Mouse (Mus musculus): Measurements from ENCODE around the gene Llcfc1. TPM values are rescaled to one million over a fixed set of nuclear protein-coding genes. Genes with fewer than 3 reads are reported as not detected.

The Llcfc1 gene
- not detected in 2 replicates for polyA plus RNA-seq (2015; fragmentation: Nextera tagmentation; extraction: Ambion mirVana)

DNA sequence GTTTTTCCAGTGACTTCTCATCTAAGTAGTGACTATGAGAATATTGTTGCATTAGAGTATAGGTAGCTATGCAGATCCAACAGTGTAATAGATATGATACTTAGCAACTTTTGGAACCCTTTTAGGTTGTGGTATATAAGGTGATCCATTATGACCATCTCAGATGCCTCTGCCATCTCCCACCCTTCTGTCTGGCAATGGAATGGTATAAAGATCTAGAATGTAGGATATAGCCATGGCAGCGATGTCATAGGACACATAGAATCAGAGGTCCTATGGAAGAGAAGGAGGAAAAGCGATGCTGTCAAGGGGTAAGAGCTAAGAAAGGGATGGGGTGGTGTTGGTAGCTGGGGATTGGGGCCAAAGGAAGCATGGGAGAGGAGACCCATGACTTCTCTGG lies at the start of gene Llcfc1:
TSS of gene Llcfc1 (plus strand) at position 301 of the 400 bp plus-strand sequence.
- H3K4me2 ChIP-seq = no peak within 1 kb of the TSS
- 88% methylated on average over 2 of the region's 2 CpGs for WGBS

DNA sequence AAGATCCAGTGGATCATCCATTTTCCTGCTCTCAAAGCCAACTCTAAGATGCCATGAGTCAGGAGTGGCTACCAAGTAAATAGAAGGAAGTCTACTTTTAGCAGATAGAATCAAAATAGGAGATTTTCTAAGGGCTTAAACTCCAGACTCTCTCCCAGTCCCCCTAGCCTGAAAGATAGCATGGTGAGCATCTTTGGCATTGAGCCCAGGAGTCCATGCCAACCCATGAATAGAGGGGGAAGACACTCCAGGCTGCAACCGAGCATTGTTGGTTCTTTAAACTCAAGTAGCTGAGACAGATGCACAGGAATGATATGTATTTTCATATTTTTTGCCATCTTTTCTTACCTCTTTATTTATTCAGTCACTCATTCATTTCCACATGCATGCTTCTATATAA lies 49.0 kb upstream of the Llcfc1 start:
- Histone ChIP-seq H3K4me1 (no peaks in the 10 kb centered on the region), H3K27ac (replicated peaks) (no peak overlapping the region), H3K9ac (replicated peaks) (no peak overlapping the region), H3K9me3 (replicated peaks) (no peaks in the 10 kb centered on the region), H3K36me3 (no peaks in the 10 kb centered on the region), H3K4me2 (no peak overlapping the region), H3K27me3 (replicated peaks) (no peaks in the 10 kb centered on the region), H3K4me3 (replicated peaks) (no peak overlapping the region)
- no peak for ATAC-seq (ENCODE audit: low FRiP score)
- WGBS = 47% methylated on average over 1 of the region's 1 CpGs

More for the DNA sequence above, at the start of gene Llcfc1:
- Histone ChIP-seq H3K27me3 (replicated peaks) (no peaks in the 10 kb centered on the region), H3K4me3 (replicated peaks) (no peak within 1 kb of the TSS), H3K9ac (replicated peaks) (no peak within 1 kb of the TSS), H3K36me3 (no peaks in the 10 kb centered on the region), H3K4me1 (no peaks in the 10 kb centered on the region), H3K27ac (replicated peaks) (no peak within 1 kb of the TSS), H3K9me3 (replicated peaks) (no peaks in the 10 kb centered on the region)
- ATAC-seq (ENCODE audit: low FRiP score) = no peak

DNA sequence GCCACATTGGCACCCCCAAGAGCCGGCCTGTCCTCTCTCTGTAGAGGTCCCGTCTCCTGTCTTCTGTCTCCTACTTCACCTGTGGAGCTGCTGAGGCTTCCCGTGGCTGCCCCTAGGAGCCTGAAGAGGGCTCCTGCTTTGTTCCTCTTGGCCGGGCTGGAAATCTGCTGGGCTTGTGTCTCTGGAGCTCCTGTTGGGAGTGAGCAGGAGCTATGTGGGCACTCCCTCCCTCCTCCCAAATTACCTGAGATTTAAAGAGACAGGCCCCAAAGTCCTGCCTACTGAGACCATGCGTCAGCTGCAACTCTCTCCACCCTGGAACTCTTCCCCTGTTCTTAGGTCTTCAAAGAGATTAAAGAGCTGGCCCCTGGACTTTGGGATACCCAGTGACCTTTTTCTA lies 48.1 kb upstream of the Llcfc1 start, which contains the start of gene Trpv6:
TSS of gene Trpv6 (minus strand) at position 228 of the 400 bp plus-strand sequence.
- ATAC-seq (ENCODE audit: low FRiP score) = no peak
- Histone ChIP-seq H3K4me2 (no peak within 1 kb of the TSS), H3K4me1 (no peaks in the 10 kb centered on the region), H3K4me3 (replicated peaks) (no peak within 1 kb of the TSS), H3K9ac (replicated peaks) (no peak within 1 kb of the TSS), H3K27me3 (replicated peaks) (no peaks in the 10 kb centered on the region), H3K27ac (replicated peaks) (no peak within 1 kb of the TSS), H3K36me3 (no peaks in the 10 kb centered on the region), H3K9me3 (replicated peaks) (no peaks in the 10 kb centered on the region)
- WGBS = 26% methylated on average over 5 of the region's 5 CpGs

DNA sequence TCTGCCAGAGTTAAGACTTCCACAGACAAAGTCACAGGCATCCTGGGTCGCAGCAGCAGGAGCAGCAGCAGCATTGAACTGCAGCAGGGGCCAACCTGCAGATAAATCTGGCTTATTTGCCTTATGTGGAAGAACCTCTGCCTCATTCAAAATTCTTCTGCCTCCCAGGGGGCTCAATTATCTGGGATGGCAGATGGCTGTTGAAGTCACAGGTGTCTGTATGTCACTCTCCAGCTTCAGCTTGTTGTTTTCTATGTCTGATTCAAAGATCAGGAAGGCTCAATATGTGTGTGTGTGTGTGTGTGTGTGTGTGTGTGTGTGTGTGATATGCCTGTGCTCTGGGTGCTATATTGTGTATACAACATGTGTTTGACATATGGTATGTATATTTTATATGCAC lies 46.8 kb upstream of the Llcfc1 start:
- H3K4me1 ChIP-seq = no peaks in the 10 kb centered on the region
- no peak for ATAC-seq (ENCODE audit: low FRiP score)
- no peak overlapping the region for H3K4me3 ChIP-seq (replicated peaks)
- H3K9ac ChIP-seq (replicated peaks) = no peak overlapping the region
- H3K36me3 ChIP-seq = no peaks in the 10 kb centered on the region
- no peak overlapping the region for H3K27ac ChIP-seq (replicated peaks)
- 26% methylated on average over 1 of the region's 1 CpGs for WGBS
- H3K27me3 ChIP-seq (replicated peaks) = no peaks in the 10 kb centered on the region
- no peaks in the 10 kb centered on the region for H3K9me3 ChIP-seq (replicated peaks)
- no peak overlapping the region for H3K4me2 ChIP-seq

DNA sequence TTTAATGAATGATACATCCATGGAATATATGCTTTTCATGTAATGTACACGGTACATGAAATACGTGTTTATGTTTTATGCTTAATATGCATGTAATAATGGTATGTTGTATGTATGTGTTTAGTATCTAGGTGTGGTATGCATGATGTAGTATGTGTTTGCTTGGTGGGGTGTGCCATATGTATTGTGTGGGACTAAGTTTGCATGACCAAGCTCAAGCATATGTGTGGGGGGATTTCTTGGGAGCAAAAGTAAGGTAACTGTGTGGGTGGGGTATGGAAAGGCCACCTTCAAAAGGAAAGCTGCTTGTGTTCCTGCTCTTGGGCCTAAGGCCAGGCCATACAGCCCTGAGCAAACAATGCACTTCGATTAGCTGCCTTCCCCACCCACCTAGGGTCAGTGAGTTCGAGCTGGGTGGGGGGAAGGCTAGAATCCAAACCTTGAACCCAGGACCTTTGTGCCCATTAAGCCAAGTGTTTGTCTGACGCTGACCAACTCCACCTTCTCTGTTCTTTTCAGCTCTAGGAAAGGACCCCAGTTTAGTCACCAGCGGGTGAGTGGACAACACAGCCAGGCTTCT lies 46.2 kb upstream of the Llcfc1 start:
- 82% methylated on average over 6 of the region's 6 CpGs for WGBS
- no peak overlapping the region for H3K9ac ChIP-seq (replicated peaks)
- H3K4me1 ChIP-seq = no peaks in the 10 kb centered on the region
- no peak overlapping the region for H3K4me3 ChIP-seq (replicated peaks)
- no peaks in the 10 kb centered on the region for H3K36me3 ChIP-seq
- no peaks in the 10 kb centered on the region for H3K9me3 ChIP-seq (replicated peaks)
- ATAC-seq (ENCODE audit: low FRiP score) = no peak
- H3K4me2 ChIP-seq = no peak overlapping the region
- no peaks in the 10 kb centered on the region for H3K27me3 ChIP-seq (replicated peaks)
- H3K27ac ChIP-seq (replicated peaks) = no peak overlapping the region

DNA sequence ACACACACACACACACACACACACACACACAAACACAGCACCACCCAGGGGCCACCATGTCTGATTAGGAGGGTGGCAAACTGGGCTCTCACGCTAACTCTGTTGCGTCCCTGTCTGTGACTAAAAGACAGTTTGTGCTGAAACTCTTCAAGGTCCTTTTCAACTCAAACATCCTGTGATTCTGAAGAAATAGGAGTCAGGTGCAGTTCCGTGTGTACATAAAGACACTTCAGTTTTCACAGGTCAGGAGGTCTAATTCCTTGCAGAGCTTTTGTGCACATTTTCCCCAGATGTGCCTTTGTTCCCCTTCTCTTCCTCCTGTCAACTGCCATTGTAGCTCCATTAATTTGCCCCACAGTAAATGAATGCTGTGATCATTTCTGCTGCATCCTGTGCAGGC lies 43.8 kb upstream of the Llcfc1 start:
- no peaks in the 10 kb centered on the region for H3K4me1 ChIP-seq
- WGBS = 55% methylated on average over 3 of the region's 3 CpGs
- no peak overlapping the region for H3K4me3 ChIP-seq (replicated peaks)
- H3K9ac ChIP-seq (replicated peaks) = no peak overlapping the region
- no peak for ATAC-seq (ENCODE audit: low FRiP score)
- no peaks in the 10 kb centered on the region for H3K27me3 ChIP-seq (replicated peaks)
- H3K27ac ChIP-seq (replicated peaks) = no peak overlapping the region
- H3K4me2 ChIP-seq = no peak overlapping the region
- H3K36me3 ChIP-seq = no peaks in the 10 kb centered on the region
- no peaks in the 10 kb centered on the region for H3K9me3 ChIP-seq (replicated peaks)

DNA sequence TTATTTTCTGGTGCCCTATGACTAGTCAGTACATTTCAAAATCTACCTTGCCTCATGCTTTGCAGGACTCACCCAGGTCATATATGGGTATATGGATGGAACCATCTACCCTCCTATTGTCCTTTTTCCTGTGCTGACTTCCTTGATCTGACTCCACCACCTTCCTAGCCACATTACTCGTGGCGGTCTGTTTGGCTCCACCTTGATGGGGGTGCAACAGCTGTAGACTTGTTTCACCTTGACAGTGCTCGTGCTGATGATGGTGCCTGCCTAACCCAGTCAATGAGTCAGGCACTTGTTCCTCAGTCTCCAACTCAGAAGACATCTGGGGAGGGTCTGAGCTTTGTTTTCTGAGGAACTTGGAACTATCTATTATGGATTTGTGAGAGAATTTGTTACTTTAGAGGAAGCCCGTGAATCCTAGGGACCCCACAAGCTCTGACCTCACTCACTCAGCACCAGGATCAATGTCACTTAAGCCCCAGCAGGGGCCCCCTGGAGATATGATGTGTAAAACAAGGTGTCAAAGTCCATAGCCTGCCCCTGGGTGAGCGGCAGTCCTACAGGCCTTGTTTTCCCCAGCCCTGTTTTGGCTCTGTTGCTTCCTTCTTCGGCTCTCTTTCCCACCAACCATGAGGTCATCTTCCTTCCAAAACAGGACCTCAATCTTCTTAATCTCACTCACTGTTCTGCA lies 42.9 kb upstream of the Llcfc1 start:
- H3K9ac ChIP-seq (replicated peaks) = no peak overlapping the region
- 89% methylated on average over 6 of the region's 6 CpGs for WGBS
- no peak overlapping the region for H3K4me3 ChIP-seq (replicated peaks)
- no peaks in the 10 kb centered on the region for H3K27me3 ChIP-seq (replicated peaks)
- no peak overlapping the region for H3K27ac ChIP-seq (replicated peaks)
- no peaks in the 10 kb centered on the region for H3K36me3 ChIP-seq
- H3K9me3 ChIP-seq (replicated peaks) = no peaks in the 10 kb centered on the region
- no peak overlapping the region for H3K4me2 ChIP-seq
- no peaks in the 10 kb centered on the region for H3K4me1 ChIP-seq
- ATAC-seq (ENCODE audit: low FRiP score) = no peak

DNA sequence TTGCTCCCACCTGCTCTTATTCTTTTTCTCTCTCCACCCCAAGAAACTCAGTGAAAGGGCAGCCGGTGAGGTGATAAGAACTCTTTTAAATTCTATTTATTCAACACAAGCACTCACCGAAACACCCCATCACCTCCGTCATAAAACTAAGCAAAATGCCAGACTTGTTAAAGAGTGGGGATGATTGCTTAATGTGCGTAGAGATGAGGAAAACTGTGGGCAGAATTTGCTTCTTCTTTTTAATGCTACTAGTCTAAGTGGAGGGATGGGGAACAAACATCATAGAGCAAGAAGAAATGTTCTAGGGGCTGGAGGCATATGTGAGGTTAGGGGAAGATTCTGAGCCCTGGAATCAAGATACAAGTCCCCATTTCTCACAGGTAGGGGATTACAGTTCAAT lies 41.5 kb upstream of the Llcfc1 start:
- H3K9ac ChIP-seq (replicated peaks) = no peak overlapping the region
- WGBS = 88% methylated on average over 4 of the region's 4 CpGs
- no peaks in the 10 kb centered on the region for H3K36me3 ChIP-seq
- H3K27me3 ChIP-seq (replicated peaks) = no peaks in the 10 kb centered on the region
- no peak overlapping the region for H3K4me2 ChIP-seq
- H3K4me1 ChIP-seq = no peaks in the 10 kb centered on the region
- no peak for ATAC-seq (ENCODE audit: low FRiP score)
- H3K4me3 ChIP-seq (replicated peaks) = no peak overlapping the region
- H3K9me3 ChIP-seq (replicated peaks) = no peaks in the 10 kb centered on the region
- no peak overlapping the region for H3K27ac ChIP-seq (replicated peaks)

DNA sequence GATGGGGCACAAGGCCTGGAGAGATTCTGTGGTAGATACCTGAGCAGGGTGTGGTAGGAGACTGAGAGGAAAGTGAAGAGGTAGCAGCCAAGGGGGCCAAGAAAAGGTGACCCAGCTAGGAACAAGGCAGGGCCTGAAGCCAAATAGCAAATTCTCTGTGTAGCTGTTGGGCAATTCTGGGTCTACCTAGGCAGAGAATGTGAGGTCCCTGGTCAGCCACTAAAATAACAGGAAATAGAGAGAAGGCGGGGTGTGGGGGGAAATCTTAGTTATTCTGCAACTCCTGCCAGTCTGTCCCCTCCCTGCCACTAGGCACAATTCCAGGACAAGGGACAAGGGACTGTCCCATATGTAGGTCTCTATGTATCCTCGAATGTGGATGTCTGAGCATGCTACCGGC lies 41.0 kb upstream of the Llcfc1 start:
- Histone ChIP-seq H3K4me3 (replicated peaks) (no peak overlapping the region), H3K36me3 (no peaks in the 10 kb centered on the region), H3K9ac (replicated peaks) (no peak overlapping the region), H3K4me2 (no peak overlapping the region), H3K27ac (replicated peaks) (no peak overlapping the region), H3K27me3 (replicated peaks) (no peaks in the 10 kb centered on the region), H3K4me1 (no peaks in the 10 kb centered on the region), H3K9me3 (replicated peaks) (no peaks in the 10 kb centered on the region)
- ATAC-seq (ENCODE audit: low FRiP score) = no peak
- WGBS = 93% methylated on average over 3 of the region's 3 CpGs

DNA sequence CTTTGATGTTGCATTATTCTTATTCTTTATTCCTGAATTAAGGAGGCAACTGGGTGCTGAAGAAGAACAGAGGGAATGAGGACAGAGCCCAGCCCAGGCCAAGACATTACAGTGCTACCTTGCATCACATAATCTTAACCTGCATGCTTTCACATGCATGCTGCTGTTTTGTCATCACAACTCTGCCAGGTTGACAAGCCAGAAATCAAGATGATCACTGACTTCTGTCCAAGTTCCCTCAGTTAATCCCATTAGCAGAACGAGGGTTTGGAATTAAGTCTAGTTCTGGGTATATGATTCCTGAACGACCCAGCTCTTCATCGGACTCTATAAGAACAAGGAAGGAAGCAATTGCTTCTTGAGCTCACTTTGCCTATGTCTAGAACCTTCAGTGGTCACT lies 38.0 kb upstream of the Llcfc1 start:
- Histone ChIP-seq H3K4me1 (no peaks in the 10 kb centered on the region), H3K4me2 (no peak overlapping the region), H3K9ac (replicated peaks) (no peak overlapping the region), H3K4me3 (replicated peaks) (no peak overlapping the region), H3K36me3 (no peaks in the 10 kb centered on the region), H3K27ac (replicated peaks) (no peak overlapping the region), H3K9me3 (replicated peaks) (no peaks in the 10 kb centered on the region), H3K27me3 (replicated peaks) (no peaks in the 10 kb centered on the region)
- no peak for ATAC-seq (ENCODE audit: low FRiP score)
- 90% methylated on average over 3 of the region's 3 CpGs for WGBS

DNA sequence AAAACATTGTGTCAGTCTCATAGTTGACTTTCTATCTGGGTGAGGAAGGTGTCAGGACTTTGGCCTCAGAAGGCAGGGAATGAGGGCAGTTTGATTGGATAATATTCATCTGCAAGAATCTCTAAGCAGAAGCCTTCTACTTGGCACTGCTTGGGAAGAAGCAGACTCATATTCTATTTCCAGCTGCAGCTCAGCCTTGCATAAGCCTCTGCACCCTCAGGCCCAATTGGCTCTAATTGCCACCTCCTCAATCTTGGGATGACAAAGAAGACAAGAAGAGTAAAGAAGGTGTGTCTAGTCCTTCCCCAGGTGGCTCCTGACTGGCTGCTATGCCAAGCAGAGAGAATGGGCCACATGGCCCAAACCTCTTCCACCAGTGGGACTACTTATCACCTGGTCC lies 37.6 kb upstream of the Llcfc1 start:
- no peaks in the 10 kb centered on the region for H3K9me3 ChIP-seq (replicated peaks)
- ATAC-seq (ENCODE audit: low FRiP score) = no peak
- no peak overlapping the region for H3K27ac ChIP-seq (replicated peaks)
- no peaks in the 10 kb centered on the region for H3K27me3 ChIP-seq (replicated peaks)
- no peak overlapping the region for H3K9ac ChIP-seq (replicated peaks)
- H3K4me3 ChIP-seq (replicated peaks) = no peak overlapping the region
- no peaks in the 10 kb centered on the region for H3K4me1 ChIP-seq
- H3K36me3 ChIP-seq = no peaks in the 10 kb centered on the region
- H3K4me2 ChIP-seq = no peak overlapping the region

DNA sequence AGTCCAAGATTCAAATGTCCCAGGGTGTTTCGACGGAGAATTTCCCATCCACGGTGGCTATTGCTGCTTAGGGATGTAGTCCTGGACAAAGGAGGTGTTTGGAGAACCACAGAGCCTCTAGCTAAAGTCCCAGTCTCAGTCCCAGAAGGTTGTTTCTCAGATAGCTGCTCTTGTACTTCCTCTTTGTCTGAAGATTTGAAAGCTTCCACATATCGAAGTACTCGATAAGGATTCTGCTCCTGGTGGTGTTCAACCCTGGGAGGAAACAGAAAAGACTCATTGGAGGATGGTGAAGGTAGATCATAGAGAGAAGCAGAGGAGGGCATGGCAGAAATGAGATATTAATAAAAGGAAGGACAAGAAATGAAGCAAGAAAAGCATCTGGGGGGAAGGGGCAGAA lies 31.1 kb upstream of the Llcfc1 start:
- H3K36me3 ChIP-seq = no peaks in the 10 kb centered on the region
- no peak overlapping the region for H3K27ac ChIP-seq (replicated peaks)
- no peaks in the 10 kb centered on the region for H3K4me1 ChIP-seq
- WGBS = 95% methylated on average over 5 of the region's 5 CpGs
- no peak overlapping the region for H3K4me2 ChIP-seq
- no peaks in the 10 kb centered on the region for H3K9me3 ChIP-seq (replicated peaks)
- ATAC-seq (ENCODE audit: low FRiP score) = no peak
- H3K27me3 ChIP-seq (replicated peaks) = no peaks in the 10 kb centered on the region
- H3K4me3 ChIP-seq (replicated peaks) = no peak overlapping the region
- H3K9ac ChIP-seq (replicated peaks) = no peak overlapping the region
